Mouse (Mus musculus) gastrocnemius, postnatal 36 days (tissue): ENCODE measurements around the gene Arhgef10l. TPM values are rescaled to one million over a fixed set of nuclear protein-coding genes. Genes with fewer than 3 reads are reported as not detected.

Experiments
- DNase-seq, 2 experiments: peaks; one replicate each; pipeline ENCODE4 v3.0.0; 2022
- intact Hi-C: fragments of 180-260 bp; cut with DNase I; formaldehyde crosslinking; loops from one replicate; pipeline ENCODE4 v1.15.1; 2025
- total RNA-seq, 2 experiments: library from RNA; stranded (reverse); gene quantifications; 2 replicates each; pipeline ENCODE4 v1.2.3; 2021

Gene Arhgef10l
- total RNA-seq, 2 experiments from 2014 or later: 39.0 to 49.9 TPM

DNA sequence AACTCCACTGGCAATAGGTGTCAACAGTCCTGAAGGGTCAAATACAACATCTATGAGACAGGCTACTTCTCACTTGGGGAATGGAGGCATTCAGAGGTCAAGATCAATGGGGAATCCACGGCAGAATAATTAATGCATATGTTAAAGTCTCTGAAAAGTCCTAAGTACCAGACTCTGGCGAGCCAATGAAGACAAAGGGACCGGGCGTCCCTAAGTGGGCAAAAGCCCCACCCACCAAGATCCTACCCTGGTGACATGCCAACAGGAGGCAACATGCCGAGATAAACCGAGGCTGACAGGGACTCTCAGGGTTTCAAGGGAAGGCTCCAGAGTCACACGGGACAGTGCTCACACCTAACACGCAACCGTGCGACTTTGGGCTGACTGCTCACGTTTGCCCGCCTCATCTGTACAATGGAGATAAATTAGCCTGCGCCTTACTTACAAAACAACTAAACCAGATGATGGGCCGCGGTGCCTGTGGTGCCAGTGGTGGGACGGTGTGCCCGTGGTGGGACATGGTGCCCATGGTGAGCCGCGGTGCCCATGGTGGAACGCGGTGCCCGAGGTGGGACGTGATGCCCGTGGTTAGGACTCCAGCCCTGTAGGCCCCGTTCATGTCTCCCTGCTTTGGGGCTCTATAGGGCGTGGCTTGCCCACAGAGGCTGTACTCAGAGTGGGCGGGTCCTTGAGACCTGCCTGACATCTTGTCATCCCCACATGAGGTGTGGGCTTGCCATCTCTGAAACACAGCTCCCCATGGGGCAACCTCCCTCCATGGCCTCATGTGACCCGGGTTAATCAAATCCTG is 26.2 kb downstream of the Arhgef10l start:
- intact Hi-C loops: no loop called here
- no peak for DNase-seq

DNA sequence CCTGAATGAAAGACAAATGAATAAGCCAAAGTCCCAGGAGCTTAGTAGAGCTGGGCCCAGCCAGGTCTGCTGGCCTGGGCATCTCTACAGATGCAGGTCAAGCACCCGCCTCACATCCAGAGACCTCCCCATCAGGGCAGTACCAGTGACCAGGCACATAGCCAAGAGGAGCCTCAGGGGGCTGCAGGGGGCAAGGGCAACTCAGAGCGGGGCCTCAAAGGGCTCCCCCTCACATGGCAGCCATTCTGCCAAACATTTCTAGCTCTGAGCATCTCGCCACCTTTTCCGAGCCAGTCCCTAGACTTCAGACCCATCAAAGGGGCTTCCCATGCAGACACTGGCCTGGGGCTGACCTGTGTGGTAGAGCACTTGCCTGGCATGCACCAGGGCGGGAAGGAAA is 27.2 kb downstream of the Arhgef10l start:
- no peak for DNase-seq
- intact Hi-C loops: no loop called here

DNA sequence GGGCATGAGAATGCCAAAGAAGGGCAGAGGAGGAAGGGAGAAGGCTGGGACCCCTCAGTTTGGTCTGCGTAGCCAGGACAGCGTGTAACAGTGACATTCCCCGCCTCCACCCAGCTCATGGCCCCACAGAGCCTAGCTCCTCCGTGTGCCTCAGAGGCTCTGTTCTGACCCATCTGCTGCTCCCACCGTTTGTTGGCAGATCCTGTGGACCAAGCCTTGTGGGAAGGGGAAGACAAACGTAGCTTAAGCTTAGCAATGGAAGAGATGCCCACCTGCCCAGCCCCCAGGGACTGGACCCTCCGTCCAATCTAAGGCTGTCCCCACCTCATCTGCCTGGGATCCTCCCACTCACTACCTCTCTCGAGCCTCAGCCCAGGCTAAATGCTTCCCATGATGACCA is 28.5 kb downstream of the Arhgef10l start:
- intact Hi-C loops: loop anchor here (2.0 kb wide), 1 partner anchor 18 kb away; no protein-coding TSS in a partner anchor
- no peak for DNase-seq

DNA sequence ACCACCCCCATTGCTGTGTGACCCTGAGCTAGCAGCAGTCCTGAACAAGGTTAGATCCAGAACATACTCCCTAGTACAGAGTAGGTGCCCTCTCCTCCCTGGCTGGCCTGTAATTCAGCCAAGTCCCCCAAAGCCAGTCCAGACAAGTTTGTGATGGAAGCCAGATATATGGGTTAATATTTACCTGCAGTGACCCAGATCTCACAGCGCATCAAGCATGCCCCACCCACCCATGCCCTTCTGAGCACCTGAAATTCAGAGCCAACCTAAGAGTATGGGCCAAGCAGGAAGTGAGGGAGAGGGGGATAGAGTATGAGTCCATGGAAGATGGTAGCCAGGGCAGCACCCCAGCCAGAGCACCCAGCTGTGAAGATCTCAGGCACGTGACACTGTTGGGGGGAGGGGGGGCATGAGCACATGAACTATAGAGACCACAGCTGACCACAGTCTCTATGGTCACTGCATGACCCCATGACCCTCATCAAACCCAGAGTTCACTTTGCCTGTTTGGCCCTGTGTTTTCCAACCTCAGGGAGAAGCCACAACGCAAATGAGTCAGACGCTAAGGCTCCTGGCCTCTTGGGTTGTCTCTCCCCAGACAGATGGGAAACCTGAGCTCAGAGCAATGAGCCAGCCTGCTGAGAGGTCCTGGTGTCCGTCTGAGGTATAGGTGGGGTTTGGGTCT is 29.4 kb downstream of the Arhgef10l start:
- DNase-seq: no peak
- intact Hi-C loops: loop anchor here (2.0 kb wide), 1 partner anchor 18 kb away; no protein-coding TSS in a partner anchor

DNA sequence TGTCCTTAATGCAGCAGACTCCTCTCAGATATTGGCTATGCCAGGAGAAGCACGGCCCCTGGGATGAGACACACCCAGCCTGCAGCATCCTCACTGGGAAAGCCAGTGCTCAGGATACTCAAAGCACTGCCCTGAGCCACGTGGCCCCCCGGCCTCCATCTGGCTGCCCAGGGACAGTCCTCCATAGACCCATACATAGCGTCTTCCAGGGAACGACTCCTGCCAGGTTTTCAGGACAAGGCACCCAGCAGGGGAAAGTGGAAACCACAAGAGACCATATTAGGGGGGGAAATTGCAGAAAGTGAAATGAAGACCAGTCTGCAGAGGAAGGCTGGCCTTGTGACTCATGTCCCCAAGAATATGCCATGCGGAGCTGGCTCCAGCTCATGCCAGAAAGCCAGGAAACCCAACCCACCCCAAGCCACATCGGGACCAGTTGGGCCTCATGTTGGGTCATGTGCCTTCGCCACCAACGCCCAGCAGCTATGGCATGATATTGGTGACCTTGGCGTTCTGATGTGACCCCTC is 30.9 kb downstream of the Arhgef10l start:
- DNase-seq: no peak
- intact Hi-C loops: no loop called here

- intact Hi-C loops: no loop called here
Observed at GRCm38 (mm10) chr4:140631276-140631849, 34.4 kb downstream of the Arhgef10l start.

GRCm38 (mm10) chr4:140630651-140631241 is 35.1 kb downstream of the Arhgef10l start:
- peak; percentile 21 to 64 for DNase-seq
- intact Hi-C loops: no loop called here

More at GRCm38 (mm10) chr4:140631276-140631849, 34.4 kb downstream of the Arhgef10l start:
- DNase-seq: no peak

- DNase-seq: no peak
- intact Hi-C loops: no loop called here
Observed at GRCm38 (mm10) chr4:140630136-140630535, 35.7 kb downstream of the Arhgef10l start.

DNA sequence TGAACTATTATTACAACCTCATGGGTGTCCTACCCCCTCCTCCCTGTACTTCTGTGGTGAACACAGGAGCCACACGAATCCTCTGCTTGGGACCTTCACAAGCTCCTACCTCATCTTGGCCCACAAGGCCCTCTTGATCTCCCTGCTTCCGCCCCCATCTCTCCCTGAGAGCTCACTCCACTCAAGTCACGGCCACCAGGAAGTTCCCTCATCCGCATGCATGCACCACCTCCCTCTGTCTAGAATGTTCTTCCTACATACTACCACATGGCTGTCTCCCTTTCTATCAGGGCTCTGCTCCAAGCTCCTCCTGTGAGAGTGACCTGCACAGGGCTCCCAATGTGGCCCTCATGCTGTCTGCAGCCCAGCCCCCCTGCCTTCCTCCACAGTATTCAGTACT is 36.8 kb downstream of the Arhgef10l start:
- no peak for DNase-seq
- intact Hi-C loops: no loop called here

- no peak for DNase-seq
- intact Hi-C loops: no loop called here
Observed at GRCm38 (mm10) chr4:140628412-140628943, 37.3 kb downstream of the Arhgef10l start.

DNA sequence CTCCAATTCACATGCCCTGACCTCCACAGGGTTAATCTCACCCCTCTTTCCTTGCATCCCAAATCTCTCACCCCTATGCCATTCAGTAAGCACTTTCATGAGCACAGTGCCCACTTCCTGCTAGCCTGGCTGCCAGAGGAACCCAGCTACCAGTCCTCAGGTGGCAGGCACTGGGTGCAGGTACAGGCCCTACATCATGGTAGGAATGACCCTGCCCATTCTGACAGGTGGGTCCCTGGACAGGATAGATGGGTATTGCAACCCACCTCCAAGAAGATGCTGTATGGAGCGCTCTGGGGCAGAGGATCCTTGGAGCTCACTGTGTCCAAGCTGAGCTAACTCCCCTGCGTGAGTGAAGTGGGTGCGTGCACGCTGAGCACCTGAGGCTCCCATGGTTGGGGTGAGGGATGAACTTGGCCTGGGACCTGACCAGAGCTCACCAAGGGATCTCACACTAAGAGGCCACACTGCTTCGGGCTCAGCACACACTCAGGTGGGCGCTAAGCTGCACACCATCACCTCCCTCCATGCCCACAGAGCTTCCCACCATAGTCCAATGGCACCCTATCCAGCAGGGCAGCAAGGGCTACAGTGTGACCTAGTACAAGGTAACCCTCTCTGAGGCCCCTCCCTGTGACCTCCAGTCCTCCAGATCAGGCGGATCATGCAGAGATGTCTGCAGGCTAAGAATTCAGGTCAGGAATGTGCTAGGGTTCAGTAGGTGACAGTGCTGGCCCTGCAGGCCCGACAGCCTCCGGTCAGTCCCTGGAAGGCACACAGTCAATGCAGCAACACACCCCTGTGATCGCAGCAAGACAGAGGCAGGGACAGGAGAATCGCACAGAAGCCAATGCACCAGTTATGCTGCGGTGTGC is 39.9 kb downstream of the Arhgef10l start:
- intact Hi-C loops: no loop called here
- no peak for DNase-seq

DNA sequence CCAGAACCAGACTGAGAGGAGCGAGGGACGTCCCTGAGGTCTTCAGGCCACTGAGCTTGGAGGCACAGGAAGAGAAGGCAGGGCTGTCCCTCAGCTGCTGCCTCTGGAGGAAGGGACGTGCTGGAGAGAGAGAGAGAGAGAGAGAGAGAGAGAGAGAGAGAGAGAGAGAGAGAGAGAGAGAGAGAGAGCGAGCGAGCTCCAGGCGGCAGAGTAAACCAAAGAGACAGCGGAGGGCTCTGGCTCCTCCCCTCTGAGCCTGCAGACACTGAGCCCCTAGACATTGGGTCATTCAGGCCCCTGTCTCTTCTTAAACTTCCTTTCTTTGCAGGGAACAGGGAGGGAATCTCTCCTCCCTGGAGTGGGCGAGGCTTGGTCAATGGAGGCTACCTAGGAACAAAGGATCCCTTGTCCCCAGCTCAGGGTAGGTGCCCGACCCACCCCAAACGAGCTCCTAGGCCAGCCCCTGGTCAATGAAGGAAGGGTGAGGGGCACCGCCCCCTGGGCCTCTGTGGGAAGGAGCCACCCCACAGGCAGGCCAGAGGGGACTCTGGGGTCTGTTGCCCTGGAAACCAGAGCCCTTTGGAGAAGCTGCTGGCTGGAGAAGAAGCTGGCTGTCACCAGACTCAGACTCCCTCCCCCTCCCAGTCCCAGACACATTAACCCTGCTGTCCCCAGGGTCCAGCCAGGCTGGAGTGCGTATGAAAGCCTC is 41.2 kb downstream of the Arhgef10l start:
- intact Hi-C loops: loop anchor here (5.0 kb wide), 1 partner anchor 38 kb away; no protein-coding TSS in a partner anchor
- no peak for DNase-seq

GRCm38 (mm10) chr4:140624087-140624467 is 41.7 kb downstream of the Arhgef10l start:
- intact Hi-C loops: loop anchor here (5.0 kb wide), 1 partner anchor 38 kb away; no protein-coding TSS in a partner anchor
- DNase-seq: no peak

DNA sequence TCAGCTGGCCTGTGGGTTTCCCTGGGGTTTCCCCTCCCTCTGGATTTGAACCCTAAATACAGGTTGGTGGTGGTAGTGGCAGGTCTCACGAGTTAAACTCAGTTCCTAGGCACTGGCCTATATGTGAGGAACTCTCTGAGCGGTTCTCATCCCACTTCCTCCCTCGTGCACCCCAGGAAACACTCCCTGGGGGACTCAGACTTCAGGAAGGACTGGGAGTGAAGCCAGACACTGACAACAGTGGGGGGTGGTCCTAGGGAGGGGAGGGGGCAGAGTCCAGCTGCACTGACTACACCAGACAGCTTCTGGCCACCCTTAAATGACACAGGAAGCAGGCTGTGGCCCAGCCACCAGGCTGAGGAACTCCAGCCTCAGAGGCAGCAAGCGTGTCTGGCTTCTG is 43.0 kb downstream of the Arhgef10l start:
- no peak for DNase-seq
- intact Hi-C loops: loop anchor here (5.0 kb wide), 1 partner anchor 39 kb away; no protein-coding TSS in a partner anchor

DNA sequence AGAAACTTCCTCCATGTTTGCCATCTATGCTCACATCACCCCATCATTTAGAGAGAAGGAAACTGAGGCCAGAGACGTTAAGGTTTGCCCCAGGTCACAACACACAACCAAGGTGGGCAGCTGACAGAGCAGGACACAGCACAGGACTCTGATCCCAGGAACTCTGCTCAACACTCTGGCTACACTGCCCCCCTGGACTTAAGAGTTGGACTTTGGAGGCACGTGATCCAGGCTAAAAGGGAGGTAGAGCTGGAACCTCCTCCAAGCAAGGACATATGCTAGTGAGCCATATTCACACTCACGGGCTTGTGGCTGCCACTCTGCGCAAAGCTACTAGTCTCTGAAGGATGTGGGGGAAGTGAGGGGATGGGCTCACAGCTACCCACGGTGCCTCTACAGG is 45.3 kb downstream of the Arhgef10l start:
- intact Hi-C loops: loop anchor here (5.0 kb wide), 1 partner anchor 42 kb away; no protein-coding TSS in a partner anchor
- DNase-seq: no peak

- intact Hi-C loops: loop anchor here (5.0 kb wide), 1 partner anchor 60 kb away; no protein-coding TSS in a partner anchor
Observed at GRCm38 (mm10) chr4:140617391-140618385, 48.1 kb downstream of the Arhgef10l start.

DNA sequence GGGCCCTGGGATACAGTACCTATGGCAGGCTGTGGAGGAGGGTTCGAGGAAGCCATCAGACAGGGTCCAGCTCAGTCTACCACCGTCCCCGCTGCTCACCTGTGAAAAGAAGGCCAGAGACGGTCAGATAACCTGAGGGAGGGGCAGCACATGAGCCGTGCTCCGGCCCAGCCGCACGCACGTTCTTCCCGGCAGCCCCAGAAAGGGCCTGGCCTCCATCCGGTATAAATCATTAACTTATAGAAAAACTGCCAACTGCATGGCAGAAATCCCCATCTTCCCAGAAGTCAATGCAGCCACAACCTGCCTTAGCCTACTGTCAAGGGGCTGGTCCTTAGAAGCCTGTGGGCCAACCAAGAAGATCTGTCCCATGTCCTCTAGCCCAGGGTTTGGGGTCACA is 48.9 kb downstream of the Arhgef10l start:
- intact Hi-C loops: loop anchor here (5.0 kb wide), 1 partner anchor 60 kb away; no protein-coding TSS in a partner anchor
- DNase-seq: no peak

More at GRCm38 (mm10) chr4:140617391-140618385, 48.1 kb downstream of the Arhgef10l start:
- DNase-seq: no peak
